Mouse (Mus musculus): ENCODE data around the gene Foxs1. TPM values are rescaled to one million over a fixed set of nuclear protein-coding genes. Genes with fewer than 3 reads are reported as not detected.

The Foxs1 gene
- total and polyA plus RNA-seq, 2 experiments from 2014 or later, result 2.8 to 5.0 TPM

GRCm38 (mm10) chr2:152942898-152943515 is 10.0 kb upstream of the Foxs1 start:
- under 1% methylated on average over 52 of the region's 65 CpGs for whole genome bisulfite sequencing
- Histone ChIP-seq H3K36me3 (ENCODE audit: insufficient read depth, low read length) (no peaks in the 10 kb centered on the region), H3K4me3 (ENCODE audit: low read length) (peak overlapping the region; percentile 47), H3K9me3 (ENCODE audit: low read length) (no peaks in the 10 kb centered on the region), H3K4me2 (ENCODE audit: low read depth, low read length) (peak overlapping the region; percentile 99), H3K4me1 (ENCODE audit: insufficient read depth, low read length) (peaks cover 8% of the 10 kb centered on the region), H3K27ac (no peak overlapping the region), H3K9ac (replicated peaks; ENCODE audit: low read length) (peak overlapping the region; percentile 56), H3K27me3 (ENCODE audit: insufficient read depth, low read length) (peaks cover 12% of the 10 kb centered on the region)
- DNase-seq (ENCODE audit: low spot score) (peak; percentile 41), ATAC-seq (0 out of 2 replicates have a peak, but pooled peaks have one; percentile 8)
- no peak for TF ChIP-seq CTCF (IDR thresholded peaks at IDR 0.05; ENCODE audit: low read depth)

GRCm38 (mm10) chr2:152941776-152942175 is 8.8 kb upstream of the Foxs1 start:
- peaks cover 8% of the 10 kb centered on the region for H3K4me1 ChIP-seq (ENCODE audit: insufficient read depth, low read length)
- no peak overlapping the region for H3K4me2 ChIP-seq (ENCODE audit: low read depth, low read length)
- H3K9ac ChIP-seq (replicated peaks; ENCODE audit: low read length), result no peak overlapping the region
- WGBS, result 32% methylated on average over 7 of the region's 7 CpGs
- no peaks in the 10 kb centered on the region for H3K36me3 ChIP-seq (ENCODE audit: insufficient read depth, low read length)
- no peak for TF ChIP-seq CTCF (IDR thresholded peaks at IDR 0.05; ENCODE audit: low read depth)
- no peak overlapping the region for H3K4me3 ChIP-seq (ENCODE audit: low read length)
- H3K9me3 ChIP-seq (ENCODE audit: low read length), result no peaks in the 10 kb centered on the region
- no peak for DNase-seq (ENCODE audit: low spot score)
- H3K27ac ChIP-seq, result no peak overlapping the region
- H3K27me3 ChIP-seq (ENCODE audit: insufficient read depth, low read length), result peaks cover 12% of the 10 kb centered on the region
- no peak for ATAC-seq

- Histone ChIP-seq H3K4me3 (ENCODE audit: low read length) (no peak overlapping the region), H3K9me3 (ENCODE audit: low read length) (no peaks in the 10 kb centered on the region), H3K4me2 (ENCODE audit: low read depth, low read length) (no peak overlapping the region), H3K36me3 (ENCODE audit: insufficient read depth, low read length) (no peaks in the 10 kb centered on the region), H3K27me3 (ENCODE audit: insufficient read depth, low read length) (peaks cover 12% of the 10 kb centered on the region), H3K27ac (no peak overlapping the region), H3K4me1 (ENCODE audit: insufficient read depth, low read length) (peaks cover 8% of the 10 kb centered on the region), H3K9ac (replicated peaks; ENCODE audit: low read length) (no peak overlapping the region)
- no peak for TF ChIP-seq CTCF (IDR thresholded peaks at IDR 0.05; ENCODE audit: low read depth)
- WGBS, result 66% methylated on average over 6 of the region's 6 CpGs
- DNase-seq (ENCODE audit: low spot score), result no peak
- ATAC-seq, result no peak
Measured at GRCm38 (mm10) chr2:152941106-152941505, 8.1 kb upstream of the Foxs1 start.

- peak; percentile 84 for TF ChIP-seq CTCF (IDR thresholded peaks at IDR 0.05; ENCODE audit: low read depth)
- no peak for DNase-seq (ENCODE audit: low spot score)
- Histone ChIP-seq H3K27me3 (ENCODE audit: insufficient read depth, low read length) (peaks cover 12% of the 10 kb centered on the region), H3K9ac (replicated peaks; ENCODE audit: low read length) (no peak overlapping the region), H3K4me2 (ENCODE audit: low read depth, low read length) (no peak overlapping the region), H3K4me3 (ENCODE audit: low read length) (no peak overlapping the region), H3K27ac (no peak overlapping the region), H3K9me3 (ENCODE audit: low read length) (no peaks in the 10 kb centered on the region), H3K36me3 (ENCODE audit: insufficient read depth, low read length) (no peaks in the 10 kb centered on the region), H3K4me1 (ENCODE audit: insufficient read depth, low read length) (peaks cover 8% of the 10 kb centered on the region)
- no peak for ATAC-seq
- WGBS, result 12% methylated on average over 4 of the region's 4 CpGs
Measured at GRCm38 (mm10) chr2:152939846-152940245, 6.8 kb upstream of the Foxs1 start.

GRCm38 (mm10) chr2:152933614-152934013 is 606 bp upstream of the Foxs1 start:
- peak; percentile 68 for TF ChIP-seq CTCF (IDR thresholded peaks at IDR 0.05; ENCODE audit: low read depth)
- no peak overlapping the region for H3K4me3 ChIP-seq (ENCODE audit: low read length)
- no peak overlapping the region for H3K9ac ChIP-seq (replicated peaks; ENCODE audit: low read length)
- H3K27me3 ChIP-seq (ENCODE audit: insufficient read depth, low read length), result no peaks in the 10 kb centered on the region
- H3K4me2 ChIP-seq (ENCODE audit: low read depth, low read length), result no peak overlapping the region
- DNase-seq (ENCODE audit: low spot score) (peak; percentile 59), ATAC-seq (no peak)
- no peaks in the 10 kb centered on the region for H3K9me3 ChIP-seq (ENCODE audit: low read length)
- no peaks in the 10 kb centered on the region for H3K36me3 ChIP-seq (ENCODE audit: insufficient read depth, low read length)
- 41% methylated on average over 5 of the region's 5 CpGs for WGBS
- H3K4me1 ChIP-seq (ENCODE audit: insufficient read depth, low read length), result no peaks in the 10 kb centered on the region
- no peak overlapping the region for H3K27ac ChIP-seq

GRCm38 (mm10) chr2:152931456-152932160 is 1.4 kb downstream of the Foxs1 start:
- DNase-seq (ENCODE audit: low spot score) (no peak), ATAC-seq (no peak)
- H3K36me3 ChIP-seq (ENCODE audit: insufficient read depth, low read length), result no peaks in the 10 kb centered on the region
- 73% methylated on average over 12 of the region's 12 CpGs for WGBS
- H3K9ac ChIP-seq (replicated peaks; ENCODE audit: low read length), result no peak overlapping the region; the same call in 1 of the 2 replicates
- peak overlapping the region; percentile 8; the same call in 1 of the 2 replicates for H3K27ac ChIP-seq
- no peaks in the 10 kb centered on the region for H3K27me3 ChIP-seq (ENCODE audit: insufficient read depth, low read length)
- no peaks in the 10 kb centered on the region for H3K4me1 ChIP-seq (ENCODE audit: insufficient read depth, low read length)
- 0 out of 2 replicates have a peak overlapping the region, but pooled peaks have one; percentile 7 for H3K4me2 ChIP-seq (ENCODE audit: low read depth, low read length)
- H3K4me3 ChIP-seq (ENCODE audit: low read length), result no peak overlapping the region
- no peaks in the 10 kb centered on the region for H3K9me3 ChIP-seq (ENCODE audit: low read length)
- TF ChIP-seq CTCF (IDR thresholded peaks at IDR 0.05; ENCODE audit: low read depth), result no peak

GRCm38 (mm10) chr2:152930276-152930675 is 2.7 kb downstream of the Foxs1 start:
- ATAC-seq (0 out of 2 replicates have a peak, but pooled peaks have one; percentile 11), DNase-seq (ENCODE audit: low spot score) (no peak)
- H3K27me3 ChIP-seq (ENCODE audit: insufficient read depth, low read length), result no peaks in the 10 kb centered on the region
- no peaks in the 10 kb centered on the region for H3K36me3 ChIP-seq (ENCODE audit: insufficient read depth, low read length)
- H3K9ac ChIP-seq (replicated peaks; ENCODE audit: low read length), result no peak overlapping the region
- H3K27ac ChIP-seq, result no peak overlapping the region
- no peaks in the 10 kb centered on the region for H3K9me3 ChIP-seq (ENCODE audit: low read length)
- no peak for TF ChIP-seq CTCF (IDR thresholded peaks at IDR 0.05; ENCODE audit: low read depth)
- WGBS, result 31% methylated on average over 2 of the region's 2 CpGs
- H3K4me2 ChIP-seq (ENCODE audit: low read depth, low read length), result no peak overlapping the region
- no peaks in the 10 kb centered on the region for H3K4me1 ChIP-seq (ENCODE audit: insufficient read depth, low read length)
- no peak overlapping the region for H3K4me3 ChIP-seq (ENCODE audit: low read length)
